Mouse (Mus musculus): ENCODE results near the gene Agtrap. TPM values are rescaled to one million over a fixed set of nuclear protein-coding genes. Genes with fewer than 3 reads are reported as not detected.
"Not testable (repeated sequence)": the region's sequence is repeated elsewhere in the genome, so short reads cannot be mapped to it uniquely, and the experiment has no call there.

Agtrap gene
- total RNA-seq, 2 experiments from 2014 or later, result 6.3 to 7.6 TPM

- no peak for DNase-seq (ENCODE audit: low spot score in 2 of 2)
These were observed 36.6 kb downstream of the Agtrap start for GRCm38 (mm10) chr4:148051046-148051776.

- DNase-seq (ENCODE audit: low spot score in 2 of 2), result not testable (repeated sequence)
These were observed 37.4 kb downstream of the Agtrap start for GRCm38 (mm10) chr4:148050396-148050914.

- no peak for DNase-seq (ENCODE audit: low spot score in 2 of 2)
These were observed 41.3 kb downstream of the Agtrap start for GRCm38 (mm10) chr4:148046450-148047031.

GRCm38 (mm10) chr4:148044113-148044512, 43.7 kb downstream of the Agtrap start:
- DNase-seq (ENCODE audit: low spot score in 2 of 2), result no peak

- not testable (repeated sequence) for DNase-seq (ENCODE audit: low spot score in 2 of 2)
These were observed 44.5 kb downstream of the Agtrap start for GRCm38 (mm10) chr4:148043327-148043726.

GRCm38 (mm10) chr4:148041611-148042191, 46.1 kb downstream of the Agtrap start:
- DNase-seq (ENCODE audit: low spot score in 2 of 2), result no peak

GRCm38 (mm10) chr4:148040933-148041610, 46.8 kb downstream of the Agtrap start:
- DNase-seq (ENCODE audit: low spot score in 2 of 2), result peak in 1 of 2 experiments; percentile 66

- no peak for DNase-seq (ENCODE audit: low spot score in 2 of 2)
These were observed 47.6 kb downstream of the Agtrap start for GRCm38 (mm10) chr4:148040029-148040830.

- no peak for DNase-seq (ENCODE audit: low spot score in 2 of 2)
These were observed 48.4 kb downstream of the Agtrap start for GRCm38 (mm10) chr4:148039254-148040028.

- peak; percentile 100 for DNase-seq (ENCODE audit: low spot score in 2 of 2)
These were observed 49.1 kb downstream of the Agtrap start, which contains the start of the genes Clcn6 and Mthfr for GRCm38 (mm10) chr4:148038600-148039253. Gene Clcn6 (minus strand): TSS chr4:148038821. Gene Mthfr (plus strand): TSS chr4:148039077.

- no peak for DNase-seq (ENCODE audit: low spot score in 2 of 2)
These were observed 49.7 kb downstream of the Agtrap start for GRCm38 (mm10) chr4:148038079-148038599.

GRCm38 (mm10) chr4:148035440-148035839, 52.4 kb downstream of the Agtrap start:
- DNase-seq (ENCODE audit: low spot score in 2 of 2), result no peak

GRCm38 (mm10) chr4:148033858-148034410, 53.9 kb downstream of the Agtrap start:
- no peak for DNase-seq (ENCODE audit: low spot score in 2 of 2)

GRCm38 (mm10) chr4:148030506-148030905, 57.3 kb downstream of the Agtrap start:
- no peak for DNase-seq (ENCODE audit: low spot score in 2 of 2)

- DNase-seq (ENCODE audit: low spot score in 2 of 2), result no peak
These were observed 58.5 kb downstream of the Agtrap start for GRCm38 (mm10) chr4:148029297-148029696.

All from layer of hippocampus, adult 18-20 months (tissue).